Mouse (Mus musculus) layer of hippocampus, adult 2 months (tissue): ENCODE results near the gene Slc12a6. TPM values are rescaled to one million over a fixed set of nuclear protein-coding genes. Genes with fewer than 3 reads are reported as not detected.
A peak's percentile ranks its signal among the peaks of the same experiment; 100 is the strongest.

Experiments
- DNase-seq, 2 experiments: peaks; one replicate each; pipeline ENCODE4 v3.0.0; 2022; ENCODE audit warnings: low spot score in 2 of 2
- H3K27ac ChIP-seq: fragments of 200-600 bp; 2 replicates; pipeline ENCODE4 v1.8.1; 2022
- H3K4me3 ChIP-seq: fragments of 200-600 bp; 2 replicates; pipeline ENCODE4 v1.8.1; 2022; ENCODE audit warnings: mild to moderate bottlenecking
- CTCF ChIP-seq: fragments of 200-600 bp; conservative IDR thresholded peaks from 2 replicates; pipeline ENCODE4 v1.8.1; 2022; ENCODE audit warnings: antibody characterized with exemption, mild to moderate bottlenecking, moderate library complexity
- total RNA-seq, 2 experiments: library from RNA; stranded (reverse); gene quantifications; 2 replicates each; pipeline ENCODE4 v1.2.3; 2021

The Slc12a6 gene
- total RNA-seq, 2 experiments from 2014 or later, result 107 to 112 TPM

DNA sequence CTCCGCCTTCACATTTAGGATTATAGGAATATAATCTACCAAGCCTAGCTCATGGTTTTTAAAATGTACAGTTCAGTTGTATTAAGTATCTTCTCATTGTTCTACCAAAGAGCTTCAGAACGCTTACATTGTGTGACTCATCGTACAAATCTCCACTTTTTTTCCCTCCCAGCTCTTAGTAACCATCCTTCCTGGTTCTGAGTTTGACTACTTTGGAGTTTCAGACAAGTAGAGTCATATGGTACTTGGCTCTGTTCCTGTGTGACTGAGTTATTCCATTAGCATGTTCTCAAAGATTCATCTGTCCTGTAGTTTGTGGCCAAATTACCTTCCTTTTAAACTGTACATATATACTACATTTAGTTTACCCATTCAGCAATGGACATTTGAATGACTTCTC lies 43.0 kb downstream of the Slc12a6 start:
- Histone ChIP-seq H3K27ac (peak overlapping the region; percentile 74; the same call in 1 of the 2 replicates), H3K4me3 (no peak overlapping the region)
- no peak for TF ChIP-seq CTCF
- peak in 1 of 2 experiments; percentile 34 for DNase-seq

GRCm38 (mm10) chr2:112309161-112309600 lies 43.6 kb downstream of the Slc12a6 start:
- Histone ChIP-seq H3K4me3 (no peak overlapping the region), H3K27ac (peak overlapping the region; percentile 74)
- no peak for TF ChIP-seq CTCF
- peak in 1 of 2 experiments; percentile 20 for DNase-seq

DNA sequence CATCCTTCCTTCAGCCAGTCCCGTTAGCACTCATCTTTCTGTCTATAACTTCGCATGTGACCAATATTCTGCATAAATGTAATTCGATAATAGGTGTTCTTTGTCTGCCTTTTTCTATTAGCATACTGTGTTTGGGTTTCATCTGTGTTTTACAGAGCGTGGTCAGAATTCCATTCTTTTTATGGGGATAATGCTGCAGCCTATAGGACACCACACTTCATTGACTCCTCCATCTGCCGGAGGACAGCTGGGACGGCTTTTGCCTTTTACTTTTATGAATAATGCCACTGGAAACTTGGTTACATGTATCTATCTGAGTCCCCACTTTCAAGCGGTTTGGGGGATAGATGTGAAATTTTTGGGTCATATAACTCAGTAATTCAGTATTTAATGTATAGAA lies 50.0 kb downstream of the Slc12a6 start:
- Histone ChIP-seq H3K27ac (no peak overlapping the region), H3K4me3 (no peak overlapping the region)
- no peak for TF ChIP-seq CTCF
- no peak for DNase-seq

GRCm38 (mm10) chr2:112318227-112318626 lies 52.6 kb downstream of the Slc12a6 start:
- TF ChIP-seq CTCF, result no peak
- DNase-seq, result no peak
- Histone ChIP-seq H3K27ac (peak overlapping the region; percentile 8; the same call in 1 of the 2 replicates), H3K4me3 (no peak overlapping the region)

- no peak for DNase-seq
- Histone ChIP-seq H3K4me3 (no peak overlapping the region), H3K27ac (peak overlapping the region; percentile 8; the same call in 1 of the 2 replicates)
- TF ChIP-seq CTCF, result no peak
These were observed 53.3 kb downstream of the Slc12a6 start for GRCm38 (mm10) chr2:112318905-112319304.

- Histone ChIP-seq H3K4me3 (no peak overlapping the region), H3K27ac (no peak overlapping the region)
- DNase-seq, result no peak
- TF ChIP-seq CTCF, result no peak
These were observed 62.6 kb downstream of the Slc12a6 start for GRCm38 (mm10) chr2:112328069-112328777.

- H3K27ac ChIP-seq, result no peak overlapping the region
- no peak overlapping the region for H3K4me3 ChIP-seq
- DNase-seq, result no peak
- no peak for TF ChIP-seq CTCF
These were observed 66.7 kb downstream of the Slc12a6 start for GRCm38 (mm10) chr2:112332051-112332898.

DNA sequence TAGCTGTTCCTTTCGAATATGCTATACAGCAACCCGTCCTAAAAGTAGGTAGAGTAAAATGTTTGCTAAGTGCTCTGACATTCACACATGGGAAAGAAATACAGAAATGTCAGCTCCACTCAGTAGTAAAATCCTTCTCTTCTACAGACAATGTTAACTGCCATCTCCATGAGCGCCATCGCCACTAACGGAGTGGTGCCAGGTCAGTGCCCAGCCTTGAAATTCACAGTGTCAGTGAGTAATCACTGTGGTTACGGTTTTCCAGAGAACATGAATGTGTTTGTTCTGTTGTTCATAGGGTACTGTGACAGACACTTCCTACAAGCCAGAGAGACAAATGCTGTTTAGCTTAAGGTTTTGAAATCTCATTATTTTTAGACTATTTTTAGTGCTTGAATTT lies 71.6 kb downstream of the Slc12a6 start:
- TF ChIP-seq CTCF, result no peak
- no peak overlapping the region for H3K4me3 ChIP-seq
- no peak overlapping the region for H3K27ac ChIP-seq
- DNase-seq, result no peak

- DNase-seq, result no peak
These were observed 74.1 kb downstream of the Slc12a6 start for GRCm38 (mm10) chr2:112339736-112340135.

GRCm38 (mm10) chr2:112341117-112341516 lies 75.5 kb downstream of the Slc12a6 start:
- DNase-seq, result no peak
- no peak overlapping the region for H3K27ac ChIP-seq
- no peak overlapping the region for H3K4me3 ChIP-seq
- TF ChIP-seq CTCF, result no peak

More at GRCm38 (mm10) chr2:112339736-112340135, 74.1 kb downstream of the Slc12a6 start:
- TF ChIP-seq CTCF, result peak; percentile 73
- H3K27ac ChIP-seq, result no peak overlapping the region
- no peak overlapping the region for H3K4me3 ChIP-seq

GRCm38 (mm10) chr2:112348246-112348645 lies 82.6 kb downstream of the Slc12a6 start:
- DNase-seq, result no peak
- TF ChIP-seq CTCF, result no peak
- H3K27ac ChIP-seq, result no peak overlapping the region

DNA sequence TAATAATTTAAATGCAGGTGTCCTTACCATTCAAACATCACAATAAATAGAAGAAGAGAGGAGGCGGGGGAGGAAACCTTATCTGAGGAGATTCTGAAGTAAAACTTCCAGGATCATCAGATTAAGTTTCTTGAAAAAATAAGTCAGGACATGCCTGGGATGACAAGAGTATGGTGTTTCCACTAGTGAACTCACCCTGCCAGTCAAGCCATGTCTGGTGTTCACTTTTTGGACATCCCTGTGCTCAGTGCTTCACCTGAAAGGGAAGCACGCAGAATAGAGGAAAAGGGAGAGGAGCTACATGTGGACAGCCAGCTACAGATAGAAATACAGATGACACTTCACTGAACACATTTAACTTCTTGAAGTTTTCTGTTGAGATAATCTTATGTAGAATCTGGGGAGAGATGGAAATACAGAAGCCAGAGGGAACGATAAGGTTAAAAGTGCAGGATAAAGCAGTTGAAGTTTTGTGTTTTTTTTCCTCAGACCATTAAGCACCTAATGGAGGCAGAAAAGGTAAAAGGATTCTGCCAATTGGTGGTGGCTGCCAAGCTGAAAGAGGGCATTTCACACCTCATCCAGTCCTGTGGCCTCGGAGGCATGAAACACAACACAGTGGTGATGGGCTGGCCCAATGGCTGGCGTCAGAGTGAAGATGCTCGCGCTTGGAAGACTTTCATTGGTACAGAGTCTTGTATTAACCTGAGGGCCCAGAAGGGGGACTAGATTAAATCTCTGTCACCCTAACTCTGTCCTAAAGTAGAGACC lies 88.2 kb downstream of the Slc12a6 start:
- DNase-seq, result no peak
- Histone ChIP-seq H3K4me3 (no peak overlapping the region), H3K27ac (no peak overlapping the region)
- TF ChIP-seq CTCF, result no peak

More at GRCm38 (mm10) chr2:112348246-112348645, 82.6 kb downstream of the Slc12a6 start:
- H3K4me3 ChIP-seq, result no peak overlapping the region
